Mouse (Mus musculus) CH12.LX (cell line): ENCODE data around the gene Nsun2. TPM values are rescaled to one million over a fixed set of nuclear protein-coding genes. Genes with fewer than 3 reads are reported as not detected.

Experiments used
- DNase-seq: peaks from one replicate; pipeline ENCODE4 v3.0.0-alpha.2; 2013; ENCODE audit errors: extremely low read depth
- H3K27ac ChIP-seq: 2 replicates; pipeline ENCODE4 v1.5.1; 2012; ENCODE audit warnings: low read depth, mild to moderate bottlenecking, control low read depth, moderate library complexity; ENCODE audit not compliant: insufficient read depth
- H3K27me3 ChIP-seq: replicated peaks from 2 replicates; pipeline ENCODE3; 2012; ENCODE audit warnings: inconsistent platforms
- H3K36me3 ChIP-seq, 2 experiments: replicated peaks in 1 of 2; 2 replicates each; pipeline versions ENCODE3 to v1.6.1; 2012; ENCODE audit warnings: inconsistent platforms in 1 of 2, low read length in 1 of 2, mild to moderate bottlenecking in 1 of 2, mixed read lengths in 1 of 2, moderate library complexity in 1 of 2; ENCODE audit not compliant: control insufficient read depth in 1 of 2, insufficient read depth in 1 of 2
- H3K4me1 ChIP-seq, 2 experiments: 2 replicates each; pipeline ENCODE4 v1.6.1; 2012; ENCODE audit warnings: inconsistent platforms in 1 of 2, moderate library complexity in 1 of 2; ENCODE audit not compliant: insufficient read depth in 2 of 2, control insufficient read depth in 1 of 2
- H3K4me2 ChIP-seq: 2 replicates; pipeline ENCODE4 v1.6.1; 2012; ENCODE audit warnings: low read depth, mild to moderate bottlenecking, control low read depth; ENCODE audit not compliant: poor library complexity, insufficient read depth, severe bottlenecking
- H3K4me3 ChIP-seq, 3 experiments: fragments of 150-350 bp in 1 of 3; sonication (generic) in 1 of 3; replicated peaks in 1 of 3; 2 replicates each; pipeline versions ENCODE3 to v1.5.1; 2011 to 2012; ENCODE audit warnings: low read depth in 2 of 3, low read length in 2 of 3, mild to moderate bottlenecking in 2 of 3, moderate library complexity in 2 of 3, control low read depth in 1 of 3, improper control_type of control experiment in 1 of 3, inconsistent platforms in 1 of 3, mixed read lengths in 1 of 3; ENCODE audit not compliant: poor library complexity in 1 of 3
- H3K79me2 ChIP-seq: replicated peaks from 2 replicates; pipeline ENCODE4 v1.6.1; 2012; ENCODE audit warnings: mild to moderate bottlenecking, moderate library complexity; ENCODE audit not compliant: control insufficient read depth, poor library complexity, insufficient read depth, severe bottlenecking; ENCODE audit errors: extremely low read depth
- H3K9ac ChIP-seq: 2 replicates; pipeline ENCODE4 v1.6.1; 2012; ENCODE audit warnings: low read depth, mild to moderate bottlenecking, control low read depth, moderate library complexity; ENCODE audit not compliant: insufficient read depth
- H3K9me3 ChIP-seq: replicated peaks from 2 replicates; pipeline ENCODE3; 2012; ENCODE audit warnings: low read length, inconsistent platforms, mixed read lengths
- CHD1 ChIP-seq: IDR thresholded peaks from 2 replicates; pipeline ENCODE4 v1.6.1; 2012; ENCODE audit warnings: low read depth, low read length, improper control_type of control experiment, inconsistent platforms
- CHD2 ChIP-seq: IDR thresholded peaks from 2 replicates; pipeline ENCODE4 v1.6.1; 2011; ENCODE audit warnings: low read length, improper control_type of control experiment
- ELF1 ChIP-seq: IDR thresholded peaks from 2 replicates; pipeline ENCODE4 v1.6.1; 2014; ENCODE audit warnings: low read depth, mild to moderate bottlenecking, inconsistent platforms, low read length, improper control_type of control experiment
- EP300 ChIP-seq: IDR thresholded peaks from 2 replicates; pipeline ENCODE4 v1.6.1; 2011; ENCODE audit warnings: low read length, improper control_type of control experiment
- ETS1 ChIP-seq: conservative IDR thresholded peaks from 2 replicates; pipeline ENCODE4 v1.6.1; 2012; ENCODE audit warnings: low read depth, mild to moderate bottlenecking, inconsistent platforms, low read length, improper control_type of control experiment, moderate library complexity
- GABPA ChIP-seq: IDR thresholded peaks from 2 replicates; pipeline ENCODE4 v1.6.1; 2012; ENCODE audit warnings: low read depth, low read length, improper control_type of control experiment, inconsistent platforms; ENCODE audit not compliant: insufficient replicate concordance
- IRF4 ChIP-seq: IDR thresholded peaks from 2 replicates; pipeline ENCODE4 v1.6.1; 2014; ENCODE audit warnings: low read depth, mild to moderate bottlenecking, inconsistent platforms, low read length, improper control_type of control experiment
- JUN ChIP-seq: IDR thresholded peaks from 2 replicates; pipeline ENCODE4 v1.6.1; 2011; ENCODE audit warnings: low read depth, mild to moderate bottlenecking, low read length, improper control_type of control experiment, moderate library complexity; ENCODE audit not compliant: insufficient read depth
- MAFK ChIP-seq: IDR thresholded peaks from 2 replicates; pipeline ENCODE4 v1.6.1; 2011; ENCODE audit warnings: low read length, improper control_type of control experiment; ENCODE audit not compliant: insufficient replicate concordance
- MAZ ChIP-seq: IDR thresholded peaks from 2 replicates; pipeline ENCODE4 v1.6.1; 2012; ENCODE audit warnings: low read depth, mild to moderate bottlenecking, inconsistent platforms, low read length, improper control_type of control experiment, moderate library complexity
- MEF2A ChIP-seq: IDR thresholded peaks from 2 replicates; pipeline ENCODE4 v1.6.1; 2014; ENCODE audit warnings: low read depth, mild to moderate bottlenecking, inconsistent platforms, low read length, improper control_type of control experiment, borderline replicate concordance
- MXI1 ChIP-seq: IDR thresholded peaks from 2 replicates; pipeline ENCODE4 v1.6.1; 2011; ENCODE audit warnings: mild to moderate bottlenecking, low read depth, low read length, improper control_type of control experiment
- RCOR1 ChIP-seq: conservative IDR thresholded peaks from 2 replicates; pipeline ENCODE4 v1.6.1; 2012; ENCODE audit warnings: low read depth, mild to moderate bottlenecking, inconsistent platforms, low read length, improper control_type of control experiment
- TCF12 ChIP-seq: IDR thresholded peaks from 2 replicates; pipeline ENCODE4 v1.6.1; 2014; ENCODE audit warnings: low read depth, mild to moderate bottlenecking, inconsistent platforms, low read length, improper control_type of control experiment
- UBTF ChIP-seq: IDR thresholded peaks from 2 replicates; pipeline ENCODE4 v1.6.1; 2012; ENCODE audit warnings: low read depth, mild to moderate bottlenecking, inconsistent platforms, low read length, improper control_type of control experiment, moderate library complexity
- USF1 ChIP-seq: IDR thresholded peaks from 2 replicates; pipeline ENCODE4 v1.6.1; 2014; ENCODE audit warnings: low read depth, mild to moderate bottlenecking, inconsistent platforms, low read length, improper control_type of control experiment
- ZC3H11A ChIP-seq: IDR thresholded peaks from 2 replicates; pipeline ENCODE4 v1.6.1; 2012; ENCODE audit warnings: low read depth, mild to moderate bottlenecking, inconsistent platforms, low read length, improper control_type of control experiment
- ZKSCAN1 ChIP-seq: IDR thresholded peaks from 2 replicates; pipeline ENCODE4 v1.6.1; 2012; ENCODE audit warnings: low read depth, inconsistent platforms, low read length, improper control_type of control experiment, borderline replicate concordance
- dilution Hi-C: fragments of 300-500 bp; cut with MboI; formaldehyde crosslinking; loops from 2 replicates; pipeline ENCODE4 v1.14.3; 2020; ENCODE audit warnings: low sequenced_read_pairs; ENCODE audit not compliant: extremely low pct_unique_long_range_greater_than_20kb, extremely low pct_ligation_motif_present
- in situ Hi-C: fragments of 300-500 bp; cut with MboI; formaldehyde crosslinking; loops from 3 replicates; pipeline ENCODE4 v1.14.3; 2019; ENCODE audit warnings: low sequenced_read_pairs, low pct_ligation_motif_present, low pct_unique_long_range_greater_than_20kb, mixed read lengths
- polyA plus RNA-seq: library from polyadenylated mRNA; unstranded; fragments of >175 nt; gene quantifications from 2 replicates; pipeline ENCODE4 v1.2.1, GENCODE M21; 2012; ENCODE audit warnings: low read depth; ENCODE audit not compliant: insufficient read length
- total RNA-seq, 2 experiments: library from RNA; depleted of rRNA; stranded (reverse); fragments of 300-350 nt in 1 of 2; fragments of >200 nt in 1 of 2; gene quantifications; 2 replicates each; pipeline ENCODE4 v1.2.3; 2012 to 2014

Gene Nsun2
- total and polyA plus RNA-seq, 3 experiments, result 178 to 292 (median 279) TPM

GRCm38 (mm10) chr13:69487108-69487507 lies 46.4 kb upstream of the Nsun2 start:
- peaks cover 2% of the 10 kb centered on the region for H3K27me3 ChIP-seq
- dilution Hi-C loops, result no loop called here

DNA sequence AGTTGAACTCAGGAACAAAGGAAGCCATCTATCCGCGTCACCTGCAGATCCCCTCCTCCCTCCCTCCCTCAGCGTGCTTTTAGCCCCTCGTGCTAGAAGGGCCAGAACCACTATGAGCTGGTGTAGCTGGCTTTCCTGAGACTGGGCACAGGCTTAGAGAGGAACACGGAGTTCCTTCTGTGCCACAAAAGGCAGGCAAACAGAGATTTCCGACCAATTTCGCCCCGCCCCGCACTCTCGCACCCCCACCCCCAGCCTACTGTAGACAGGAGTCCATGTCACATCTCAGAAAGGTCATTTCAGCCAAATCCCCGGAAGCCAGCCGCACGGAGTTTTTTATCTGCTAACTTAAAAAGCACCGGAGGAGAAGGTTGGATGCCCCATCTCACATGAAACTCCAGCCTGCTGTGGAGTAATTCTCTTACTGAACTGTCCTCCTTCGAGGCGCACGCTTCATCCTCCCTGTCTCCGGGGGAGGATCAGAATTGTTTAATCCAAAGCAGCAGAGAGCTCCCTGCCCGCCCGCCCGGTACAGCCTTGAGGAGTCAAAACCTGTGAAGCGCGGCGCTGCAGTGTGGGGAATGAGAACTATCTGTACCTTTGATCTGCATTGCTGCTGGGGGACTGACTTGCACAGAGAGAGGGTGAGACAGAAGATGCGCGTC lies 45.8 kb upstream of the Nsun2 start:
- dilution Hi-C loops, result no loop called here
- Histone ChIP-seq H3K36me3 (no peaks in the 10 kb centered on the region), H3K9me3 (no peaks in the 10 kb centered on the region), H3K27me3 (peaks cover 2% of the 10 kb centered on the region), H3K9ac (no peak overlapping the region), H3K27ac (no peak overlapping the region), H3K4me3 (no peak overlapping the region), H3K4me1 (peaks cover 0 to 12% of the 10 kb centered on the region in 2 experiments; a peak in 2 of 4 replicates), H3K4me2 (no peak overlapping the region), H3K79me2 (no peaks in the 10 kb centered on the region)
- TF ChIP-seq CHD1 (no peak), UBTF (no peak), JUN (no peak), EP300 (no peak), USF1 (no peak), RCOR1 (no peak), MXI1 (no peak), TCF12 (no peak), MEF2A (no peak), MAZ (no peak), IRF4 (no peak), ZKSCAN1 (no peak), ETS1 (no peak), ELF1 (no peak), ZC3H11A (no peak)
- in situ Hi-C loops, result no loop called here
- no peak for DNase-seq

More at GRCm38 (mm10) chr13:69487108-69487507, 46.4 kb upstream of the Nsun2 start:
- TF ChIP-seq GABPA, result no peak
- TF ChIP-seq MAFK, result no peak
- TF ChIP-seq ELF1, result no peak
- no peak for TF ChIP-seq CHD1
- TF ChIP-seq CHD2, result no peak
- TF ChIP-seq, all 38 proteins: peak for 0
- DNase-seq, result no peak
- Histone ChIP-seq H3K4me1 (peaks cover 0 to 12% of the 10 kb centered on the region in 2 experiments; a peak in 2 of 4 replicates), H3K36me3 (no peaks in the 10 kb centered on the region), H3K4me3 (no peak overlapping the region), H3K79me2 (no peaks in the 10 kb centered on the region), H3K9ac (no peak overlapping the region), H3K27ac (no peak overlapping the region), H3K9me3 (no peaks in the 10 kb centered on the region), H3K4me2 (no peak overlapping the region)
- in situ Hi-C loops, result no loop called here
